Mouse (Mus musculus): ENCODE results near the gene Trim56. TPM values are rescaled to one million over a fixed set of nuclear protein-coding genes. Genes with fewer than 3 reads are reported as not detected.
A peak's percentile ranks its signal among the peaks of the same experiment; 100 is the strongest.
"Not testable (repeated sequence)": the region's sequence is repeated elsewhere in the genome, so short reads cannot be mapped to it uniquely, and the experiment has no call there.

The Trim56 gene
- total RNA-seq (2021) = 10 to 100 TPM; 19.9 to 23.0 TPM

DNA sequence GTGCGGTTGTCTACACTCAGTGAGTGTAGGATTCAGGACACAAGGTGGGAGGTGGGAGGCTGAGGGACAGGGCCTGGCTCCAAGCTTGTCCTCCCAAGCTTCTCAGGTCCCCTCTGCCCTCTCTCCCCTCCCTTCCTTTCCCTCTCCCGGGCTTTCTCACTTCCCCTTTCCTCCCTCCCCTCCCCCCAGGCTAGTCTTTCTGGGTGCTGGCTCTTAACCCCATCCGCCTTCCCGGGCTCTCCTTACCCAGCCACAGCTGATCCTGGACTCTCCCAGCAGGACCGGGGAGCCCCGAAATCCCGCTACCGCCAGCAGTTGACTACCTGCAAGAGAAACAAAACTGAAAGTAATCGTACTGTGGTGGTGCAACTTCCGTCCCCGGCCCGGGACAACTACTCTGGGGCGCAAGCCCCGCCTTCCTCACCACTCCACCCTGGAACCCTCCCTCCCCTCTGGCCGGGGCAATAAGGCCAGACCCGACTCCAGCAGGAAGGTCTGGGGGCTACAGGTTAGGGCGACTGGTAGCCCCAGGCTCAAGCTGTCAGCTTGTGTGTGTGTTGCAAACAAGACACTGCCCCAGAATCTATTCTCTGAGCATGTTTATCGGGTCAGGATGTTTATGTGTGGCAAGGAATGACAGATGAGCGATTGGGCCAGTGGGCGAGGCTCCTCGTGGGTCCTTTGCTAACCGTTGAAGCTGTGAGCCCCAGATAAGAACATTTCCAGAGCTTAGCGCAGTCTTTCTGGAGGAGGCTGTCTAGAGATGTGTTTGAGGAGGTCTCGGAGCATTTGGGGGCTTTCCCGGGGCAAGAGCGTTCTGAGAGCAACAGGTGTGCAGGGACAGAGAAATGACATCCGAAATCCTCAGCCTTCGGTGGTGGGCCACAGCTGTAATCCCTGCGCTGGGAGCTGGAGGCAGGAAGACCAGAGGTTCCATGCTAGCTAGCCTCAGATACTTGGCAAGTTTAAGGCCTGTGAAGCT, at the start of gene Trim56:
Trim56 (minus strand) TSS at position 344 of the 982 bp plus-strand sequence.
- peak; percentile 80 to 87 for DNase-seq
- intact Hi-C loops (cut with DNase I) = no loop called here

DNA sequence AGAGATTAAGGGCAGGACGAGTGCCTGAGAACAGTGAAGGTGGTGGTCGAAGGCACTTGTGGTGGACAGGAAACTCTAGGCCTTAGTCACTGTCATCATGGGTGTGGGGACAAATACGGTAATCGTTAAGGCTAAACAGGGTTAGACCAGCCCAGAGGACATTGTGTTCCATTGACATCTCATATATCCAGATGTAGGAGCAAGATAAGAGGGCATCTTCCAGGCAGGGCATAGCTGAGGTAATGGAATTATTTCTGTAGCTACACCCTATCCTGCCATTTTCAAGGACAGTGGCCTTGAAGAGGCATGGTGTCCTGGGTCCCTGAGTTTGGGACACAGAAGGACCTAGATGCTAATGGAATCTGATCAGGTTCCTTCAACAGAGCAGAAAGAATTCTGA, 45.8 kb upstream of the Trim56 start:
- intact Hi-C loops (cut with DNase I) = no loop called here

DNA sequence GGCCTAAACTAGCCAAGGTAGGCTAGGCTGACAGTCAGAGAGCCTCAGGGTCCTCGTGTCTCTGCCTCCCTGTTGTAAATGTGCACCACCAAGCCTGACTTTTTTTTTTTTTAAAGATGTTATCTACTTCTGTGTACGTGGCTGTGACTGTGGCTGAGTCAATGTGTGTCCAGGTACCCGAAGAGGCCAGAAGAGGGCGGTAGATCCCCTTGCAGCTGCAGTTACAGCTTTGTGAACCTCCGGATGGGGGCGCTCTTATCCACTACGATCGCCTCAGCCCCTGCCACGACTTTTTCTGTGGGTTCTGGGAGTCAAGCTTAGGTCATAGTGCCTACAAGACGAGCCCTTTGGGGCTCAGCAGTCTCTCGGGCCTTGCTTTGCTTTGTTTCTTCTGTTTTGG, 43.5 kb upstream of the Trim56 start:
- peak; percentile 26 to 56 for DNase-seq
- intact Hi-C loops (cut with DNase I) = loop anchor here (1.0 to 10.0 kb wide), 2 partner anchors 127 to 235 kb away; no protein-coding TSS in a partner anchor

More for the DNA sequence above, 45.8 kb upstream of the Trim56 start:
- no peak for DNase-seq

DNA sequence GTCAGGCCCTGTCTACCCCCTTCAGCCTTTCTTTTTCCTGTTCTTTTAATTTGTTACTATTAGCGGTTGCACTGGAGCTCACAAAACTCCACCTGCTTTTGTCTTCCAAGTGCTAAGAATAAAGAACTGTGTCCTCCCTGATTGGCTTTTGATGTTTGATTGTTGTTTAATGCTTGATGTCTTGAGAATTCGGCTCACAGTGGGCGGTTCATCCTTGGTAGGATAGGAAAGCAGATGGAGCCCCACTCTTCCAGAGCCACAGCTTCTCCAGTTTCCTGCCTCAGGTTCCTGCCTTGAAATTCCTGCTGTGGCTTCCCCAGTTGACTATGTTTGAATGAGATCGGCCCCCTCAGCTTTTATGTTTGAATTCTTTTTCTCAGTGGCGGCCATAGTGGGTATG, 37.3 kb upstream of the Trim56 start:
- intact Hi-C loops (cut with DNase I) = loop anchor here (10.0 kb wide), 1 partner anchor 242 kb away; no protein-coding TSS in a partner anchor
- DNase-seq = no peak

DNA sequence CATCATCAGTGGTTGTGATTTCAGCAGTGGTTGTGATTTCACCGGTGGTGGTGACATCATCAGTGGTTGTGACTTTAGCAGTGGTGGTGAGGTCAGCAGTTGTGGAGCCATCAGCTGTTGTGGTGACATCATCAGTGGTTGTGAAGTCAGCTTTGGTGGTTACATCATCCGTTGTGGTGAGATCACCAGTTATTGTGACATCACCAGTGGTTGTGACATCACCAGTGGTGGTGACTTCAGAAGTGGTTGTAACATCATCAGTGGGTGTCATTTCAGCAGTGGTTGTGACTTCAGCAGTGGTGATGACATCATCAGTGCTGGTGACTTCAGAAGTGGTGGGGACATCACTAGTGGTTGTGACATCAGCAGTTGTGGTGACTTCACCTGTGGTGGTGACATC, 36.6 kb upstream of the Trim56 start:
- no peak for DNase-seq
- intact Hi-C loops (cut with DNase I) = loop anchor here (10.0 kb wide), 1 partner anchor 242 kb away; no protein-coding TSS in a partner anchor

DNA sequence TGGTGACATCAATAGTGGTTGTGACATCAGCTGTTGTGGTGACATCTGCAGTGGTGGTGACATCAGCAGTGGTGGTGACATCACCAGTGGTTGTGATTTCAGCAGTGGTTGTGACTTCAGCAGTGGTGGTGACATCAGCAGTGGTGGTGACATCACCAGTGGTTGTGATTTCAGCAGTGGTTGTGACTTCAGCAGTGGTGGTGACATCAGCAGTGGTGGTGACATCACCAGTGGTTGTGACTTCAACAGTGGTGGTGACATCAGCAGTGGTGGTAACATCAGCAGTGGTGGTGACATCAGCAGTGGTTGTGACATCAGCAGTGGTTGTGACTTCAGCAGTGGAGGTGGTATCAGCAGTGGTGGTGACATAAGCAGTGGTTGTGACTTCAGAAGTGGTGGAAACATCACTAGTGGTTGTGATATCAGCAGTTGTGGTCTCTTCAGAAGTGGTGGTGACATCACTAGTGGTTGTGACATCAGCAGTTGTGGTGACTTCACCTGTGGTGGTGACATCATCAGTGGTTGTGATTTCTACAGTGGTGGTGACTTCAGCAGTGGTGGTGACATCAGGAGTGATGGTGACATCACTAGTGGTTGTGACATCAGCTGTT, 33.4 kb upstream of the Trim56 start, which contains the start of gene Muc3:
Muc3 (minus strand) TSS at position 51 of the 611 bp plus-strand sequence.
- intact Hi-C loops (cut with DNase I); DNase-seq: not testable (repeated sequence)

DNA sequence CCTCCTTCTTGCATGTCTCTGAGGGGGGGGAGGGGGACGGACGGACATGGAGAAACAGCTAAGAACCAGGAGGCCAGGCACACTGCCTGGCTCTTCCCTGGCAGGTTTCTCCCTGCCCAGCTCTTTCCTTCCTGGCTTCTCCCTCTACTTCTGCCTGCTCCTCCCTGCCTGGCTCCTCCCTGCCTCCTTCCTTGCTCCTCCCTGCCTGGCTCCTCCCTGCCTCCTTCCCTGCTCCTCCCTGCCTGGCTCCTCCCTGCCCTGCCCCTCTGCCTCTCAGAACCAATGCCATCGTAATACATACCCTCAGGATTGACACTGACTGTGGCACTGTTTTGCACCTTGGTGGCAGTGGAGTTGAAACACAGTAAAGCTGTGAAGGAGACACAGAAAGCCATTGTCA, 24.8 kb upstream of the Trim56 start:
- DNase-seq = no peak
- intact Hi-C loops (cut with DNase I) = no loop called here

DNA sequence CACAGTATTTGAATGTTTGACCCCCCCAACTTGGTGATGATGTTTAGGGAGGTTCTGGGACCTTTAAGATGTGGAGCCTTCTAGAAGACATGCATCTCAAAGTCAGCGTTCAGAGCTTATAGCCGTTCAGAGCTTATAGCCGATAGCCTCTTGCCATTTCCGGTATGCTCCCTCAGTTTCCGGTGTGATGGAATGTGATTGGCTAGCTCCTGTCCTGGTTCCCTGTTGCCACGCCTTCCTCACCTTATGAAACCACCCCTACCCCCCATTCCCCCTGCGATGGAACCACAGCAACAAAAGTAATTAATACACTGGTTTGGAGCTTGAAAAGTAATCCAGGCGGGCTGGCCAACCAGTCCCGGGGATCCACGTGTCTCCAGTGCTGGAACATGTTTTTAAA, 23.0 kb upstream of the Trim56 start:
- DNase-seq = no peak
- intact Hi-C loops (cut with DNase I) = no loop called here

DNA sequence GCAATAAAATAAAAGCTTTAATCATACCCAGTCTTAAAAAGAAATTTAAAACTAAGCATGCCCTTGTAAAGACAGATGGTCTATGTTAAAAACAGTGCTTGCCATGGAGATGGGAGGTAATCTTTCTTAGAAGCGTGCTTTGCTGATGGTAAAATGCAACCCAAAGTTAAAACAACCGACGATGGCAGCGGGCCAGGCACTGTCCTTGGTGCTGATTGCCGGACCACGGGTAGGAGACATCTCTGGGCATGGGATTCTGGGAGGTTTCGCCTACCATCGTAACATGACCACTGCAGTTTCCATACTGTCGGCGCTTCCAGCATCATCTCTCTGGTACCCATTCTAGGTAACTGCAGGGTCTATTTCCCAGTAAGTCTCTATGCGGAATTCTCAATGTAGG, 18.9 kb upstream of the Trim56 start:
- intact Hi-C loops (cut with DNase I) = loop anchor here (5.0 kb wide), 2 partner anchors 247 to 342 kb away; partner anchors contain the start of gene Zan
- no peak for DNase-seq

DNA sequence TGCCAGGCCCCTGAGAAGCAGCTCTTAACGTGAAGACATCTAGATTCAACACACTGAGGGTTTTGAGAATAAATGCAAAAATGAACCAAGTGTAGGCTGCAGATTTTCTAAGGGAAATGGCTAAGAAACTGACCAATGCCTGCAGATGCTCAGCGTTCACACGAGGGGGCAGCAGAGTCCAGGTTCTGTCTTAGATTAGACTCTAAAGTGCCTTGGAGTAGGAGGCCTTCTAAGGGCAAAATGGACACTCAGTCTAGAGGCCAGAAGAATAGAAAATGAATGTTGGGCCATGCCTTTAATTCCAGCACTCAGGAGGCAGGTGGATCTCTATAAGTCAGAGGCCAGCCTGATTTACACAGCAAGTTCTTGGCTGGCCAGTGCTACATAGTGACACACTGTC, 15.5 kb upstream of the Trim56 start:
- intact Hi-C loops (cut with DNase I) = loop anchor here (1.0 to 5.0 kb wide), 3 partner anchors 155 to 346 kb away; partner anchors contain the start of gene Zan
- peak; percentile 61 to 63 for DNase-seq

DNA sequence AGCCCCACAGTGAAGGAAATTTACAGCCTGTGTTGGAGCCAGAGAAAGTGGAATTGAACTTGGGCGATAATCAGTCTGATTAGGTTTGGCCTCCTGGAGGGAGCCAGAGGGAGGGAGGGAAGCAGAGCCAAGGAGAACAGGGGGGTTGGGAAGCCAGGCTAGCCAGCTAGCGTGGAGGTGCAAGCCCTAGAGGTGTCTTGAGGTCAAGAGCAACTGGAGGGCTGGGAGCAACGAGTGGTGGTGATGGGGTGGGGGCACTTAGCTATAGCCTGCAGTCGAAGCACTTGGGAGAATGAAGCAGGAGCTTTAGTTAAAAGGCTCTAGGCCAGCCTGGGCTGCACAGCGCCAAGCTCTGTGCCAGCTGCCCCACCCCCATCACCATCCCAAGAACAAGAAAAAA, 13.3 kb upstream of the Trim56 start:
- intact Hi-C loops (cut with DNase I) = no loop called here
- DNase-seq = no peak

DNA sequence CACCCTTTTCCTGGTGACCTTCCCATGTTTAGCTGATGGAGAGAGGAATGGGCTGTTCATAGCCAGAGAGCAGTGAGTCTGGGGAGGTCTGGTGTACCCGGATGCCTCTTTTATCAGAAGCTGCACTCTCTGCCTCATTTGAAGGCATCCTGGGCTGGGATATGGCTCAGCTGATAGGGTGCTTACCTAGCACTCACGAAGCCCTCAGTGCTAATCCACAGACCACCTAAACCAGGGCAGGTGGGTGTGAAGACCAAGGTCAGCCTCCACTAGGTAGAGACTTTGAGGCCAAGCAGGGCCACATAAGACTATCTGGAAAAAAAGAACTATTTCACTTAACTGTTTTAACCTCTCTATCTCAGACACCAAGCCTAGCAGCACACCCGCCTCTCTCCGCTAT, 7.5 kb upstream of the Trim56 start:
- intact Hi-C loops (cut with DNase I) = no loop called here
- DNase-seq = no peak

DNA sequence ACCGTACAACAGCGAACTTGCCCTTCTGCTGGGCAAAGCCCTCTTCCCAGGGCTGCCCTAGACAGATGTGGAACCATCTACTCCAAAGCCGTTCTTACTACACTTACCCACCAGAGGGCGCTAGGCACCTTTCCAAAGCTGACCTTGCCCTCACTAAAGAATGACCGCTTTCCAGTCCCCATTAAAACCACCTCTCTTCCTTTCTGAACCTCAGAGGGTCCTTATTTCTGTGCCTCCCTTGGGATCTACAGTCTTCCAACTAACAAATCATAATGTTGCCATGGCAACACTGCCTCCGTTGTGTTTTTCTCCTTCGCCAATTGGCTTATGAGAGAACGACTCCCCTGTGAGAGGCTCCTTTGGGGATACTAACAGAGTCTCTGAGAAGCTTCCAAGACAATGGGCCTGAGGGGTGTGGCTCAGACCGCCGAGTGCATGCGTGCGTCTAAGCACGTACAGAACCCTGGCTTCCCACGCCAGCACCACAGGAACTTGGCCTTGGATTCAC, 6.7 kb upstream of the Trim56 start:
- intact Hi-C loops (cut with DNase I) = no loop called here
- peak; percentile 78 to 81 for DNase-seq

DNA sequence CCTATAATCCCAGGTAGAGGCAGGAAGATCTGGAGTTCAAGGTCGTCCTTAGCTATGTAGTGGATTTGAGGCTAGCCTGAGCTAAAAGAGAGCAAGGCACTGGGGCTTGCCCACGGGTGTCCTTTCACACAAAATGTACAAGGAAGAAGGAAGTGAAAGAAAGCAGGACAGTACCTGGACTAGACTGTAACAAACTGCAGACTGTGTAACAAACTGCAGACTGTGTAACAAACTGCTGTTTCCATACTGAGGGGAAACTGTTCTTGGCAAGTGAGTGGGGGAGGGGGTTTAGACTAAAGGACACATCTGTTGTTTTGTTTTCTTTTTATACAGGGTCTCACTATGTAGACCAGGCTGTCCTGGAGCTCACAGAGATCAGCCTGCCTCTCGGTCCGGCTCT, 5.3 kb upstream of the Trim56 start:
- DNase-seq = no peak
- intact Hi-C loops (cut with DNase I) = no loop called here

DNA sequence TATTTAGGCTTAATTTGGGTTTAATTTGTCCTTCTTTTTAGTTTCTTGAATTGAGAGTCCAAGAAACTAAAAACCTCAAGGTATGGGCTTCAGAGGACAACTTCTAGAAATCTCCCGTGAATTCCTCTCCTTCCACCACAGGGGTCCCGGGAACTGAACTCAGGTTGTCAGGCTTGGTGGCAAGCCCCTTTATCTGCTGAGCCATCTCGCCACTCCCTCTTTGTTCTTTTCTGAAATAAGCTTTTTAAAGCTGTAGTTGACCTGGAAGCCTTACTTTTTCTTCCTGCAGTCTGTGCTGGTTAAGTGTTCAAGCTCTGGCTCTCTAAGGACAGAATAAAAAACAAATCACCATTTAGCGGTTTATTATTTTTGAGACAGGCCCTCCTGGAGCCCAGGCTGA, 2.9 kb upstream of the Trim56 start:
- no peak for DNase-seq
- intact Hi-C loops (cut with DNase I) = no loop called here

DNA sequence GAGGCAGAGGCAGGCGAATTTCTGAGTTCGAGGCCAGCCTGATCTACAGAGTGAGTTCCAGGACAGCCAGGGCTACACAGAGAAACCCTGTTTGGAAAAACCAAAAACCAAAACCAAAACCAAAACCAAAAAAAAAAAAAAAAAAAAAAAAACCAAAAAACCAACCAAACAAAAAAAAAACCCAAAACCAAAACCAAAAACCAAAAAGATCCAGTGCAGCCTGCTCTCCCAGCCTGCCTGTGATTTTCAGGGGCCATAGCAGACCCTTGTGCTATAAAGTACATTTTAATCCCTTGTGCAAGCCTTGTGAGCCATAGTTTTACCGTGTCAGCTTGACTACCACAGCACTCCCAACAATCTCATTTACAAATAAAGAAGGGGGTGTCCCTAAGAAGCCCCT, 2.0 kb upstream of the Trim56 start:
- DNase-seq; intact Hi-C loops (cut with DNase I): not testable (repeated sequence)

DNA sequence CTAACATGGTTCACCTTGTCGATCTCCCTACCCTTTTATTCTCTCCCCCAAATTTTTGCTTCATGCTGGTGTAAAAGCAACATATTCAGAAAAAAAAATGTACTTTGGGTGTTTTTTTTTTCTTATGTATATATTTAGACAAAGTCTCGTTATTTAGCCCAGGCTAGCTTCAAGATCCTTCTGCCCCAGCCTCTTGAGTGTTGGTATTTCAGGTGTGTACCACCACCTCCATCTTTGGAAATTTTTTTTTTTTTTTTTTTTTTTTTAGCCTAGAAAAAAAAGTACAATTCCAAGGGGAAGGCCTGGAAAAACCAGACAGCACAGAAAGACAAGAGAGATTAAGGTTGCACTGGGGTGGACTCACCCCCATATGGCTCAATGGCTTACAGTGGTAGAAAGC, 978 bp upstream of the Trim56 start:
- no peak for DNase-seq
- intact Hi-C loops (cut with DNase I) = no loop called here

DNA sequence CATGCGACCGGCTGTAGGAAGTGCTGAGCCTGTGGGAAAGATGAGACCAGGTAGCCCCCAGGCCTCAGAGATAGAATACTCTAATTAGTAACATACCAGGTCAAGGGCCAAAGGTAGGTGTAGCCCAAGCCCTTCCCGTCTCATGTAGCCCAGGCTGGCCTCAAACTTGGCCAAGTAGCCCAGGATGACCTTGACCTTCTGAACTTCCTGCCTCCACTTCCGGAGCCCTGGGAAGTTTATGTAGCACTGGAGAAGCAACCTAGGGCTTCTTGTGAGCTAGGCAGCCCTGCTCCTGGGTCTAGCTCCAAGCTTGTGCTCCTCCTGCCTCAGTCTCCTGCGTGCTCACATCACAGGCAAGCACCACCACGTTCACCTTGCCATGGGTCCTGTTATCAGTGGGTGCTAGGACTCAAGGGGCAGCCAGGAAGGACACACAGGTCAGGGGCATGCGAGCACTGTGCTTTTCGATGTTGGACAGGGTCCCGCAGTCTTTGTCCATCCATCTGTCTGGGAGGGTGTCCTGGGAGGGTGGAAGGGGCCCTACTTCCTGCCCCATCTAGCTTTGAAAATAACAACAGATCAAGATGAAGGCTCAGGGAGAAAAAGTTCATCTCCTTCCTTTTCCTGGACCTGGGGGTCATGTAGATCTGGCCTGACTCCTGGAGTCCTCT, 983 bp downstream of the Trim56 start:
- intact Hi-C loops (cut with DNase I) = no loop called here
- DNase-seq = no peak

DNA sequence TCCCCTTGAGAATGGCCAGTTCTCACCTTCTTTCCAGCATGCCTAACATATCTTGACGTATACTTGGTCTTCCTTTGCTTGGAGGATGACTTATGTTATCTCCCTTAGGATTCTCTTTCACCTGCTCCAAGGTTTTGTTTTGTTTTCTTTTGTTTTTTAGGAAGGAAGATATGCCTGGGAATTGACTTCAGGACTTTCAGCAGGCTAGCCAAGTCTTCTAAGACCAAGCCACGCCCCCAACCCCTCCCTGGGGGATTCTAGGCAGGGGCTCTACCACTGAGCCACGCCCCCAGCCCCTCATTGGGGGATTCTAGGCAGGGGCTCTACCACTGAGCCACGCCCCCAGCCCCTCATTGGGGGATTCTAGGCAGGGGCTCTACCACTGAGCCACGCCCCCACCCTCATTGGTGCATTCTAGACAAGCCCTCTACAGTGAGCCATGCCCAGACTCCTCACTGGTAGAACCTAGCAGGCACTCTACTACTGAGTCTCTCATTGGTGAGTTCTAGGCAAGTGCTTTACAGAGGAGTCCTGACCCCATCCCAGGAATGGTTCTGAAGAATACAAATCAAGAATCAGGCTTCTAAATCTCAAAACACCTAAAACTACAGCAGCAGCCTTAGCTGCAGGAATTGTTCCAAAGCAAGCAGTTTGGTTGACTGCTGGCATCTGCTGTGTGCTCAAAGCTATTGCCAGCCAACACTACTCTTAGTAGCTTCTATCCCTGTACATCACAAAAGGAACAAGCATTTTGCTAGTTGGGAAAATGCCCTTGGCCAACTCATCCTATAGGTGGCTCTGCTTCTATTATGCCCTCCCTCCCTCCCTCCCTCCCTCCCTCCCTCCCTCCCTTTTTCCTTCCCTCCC, 4.2 kb downstream of the Trim56 start:
- intact Hi-C loops (cut with DNase I) = no loop called here
- DNase-seq = no peak

DNA sequence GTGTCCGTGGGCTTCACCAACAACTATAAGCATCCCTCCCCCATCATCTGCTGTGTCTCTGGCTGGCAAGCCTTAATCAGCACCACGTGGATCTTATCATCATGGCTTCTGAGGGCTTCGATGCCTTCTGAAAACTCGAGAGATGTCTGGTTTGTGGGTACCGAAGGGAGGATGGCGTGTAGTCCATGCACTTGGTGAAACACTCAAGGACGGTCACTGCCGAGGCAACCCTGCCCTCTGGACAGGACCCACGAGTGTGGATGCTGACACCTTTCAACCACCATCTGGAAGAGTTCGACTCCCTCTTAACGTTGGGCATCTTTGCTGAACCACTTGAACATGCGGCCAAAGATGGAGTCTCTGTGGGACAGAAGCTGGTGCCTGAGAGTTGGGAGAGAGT, 5.1 kb downstream of the Trim56 start:
- intact Hi-C loops (cut with DNase I) = no loop called here
- DNase-seq = no peak
